Mouse (Mus musculus): ENCODE data around the gene Pram1. TPM values are rescaled to one million over a fixed set of nuclear protein-coding genes. Genes with fewer than 3 reads are reported as not detected.
"Not testable (repeated sequence)": the region's sequence is repeated elsewhere in the genome, so short reads cannot be mapped to it uniquely, and the experiment has no call there.

Pram1 gene
- 0.31 and 0.39 TPM in 2 replicates for polyA plus RNA-seq (2016; fragmentation: Nextera tagmentation; extraction: Ambion mirVana)

DNA sequence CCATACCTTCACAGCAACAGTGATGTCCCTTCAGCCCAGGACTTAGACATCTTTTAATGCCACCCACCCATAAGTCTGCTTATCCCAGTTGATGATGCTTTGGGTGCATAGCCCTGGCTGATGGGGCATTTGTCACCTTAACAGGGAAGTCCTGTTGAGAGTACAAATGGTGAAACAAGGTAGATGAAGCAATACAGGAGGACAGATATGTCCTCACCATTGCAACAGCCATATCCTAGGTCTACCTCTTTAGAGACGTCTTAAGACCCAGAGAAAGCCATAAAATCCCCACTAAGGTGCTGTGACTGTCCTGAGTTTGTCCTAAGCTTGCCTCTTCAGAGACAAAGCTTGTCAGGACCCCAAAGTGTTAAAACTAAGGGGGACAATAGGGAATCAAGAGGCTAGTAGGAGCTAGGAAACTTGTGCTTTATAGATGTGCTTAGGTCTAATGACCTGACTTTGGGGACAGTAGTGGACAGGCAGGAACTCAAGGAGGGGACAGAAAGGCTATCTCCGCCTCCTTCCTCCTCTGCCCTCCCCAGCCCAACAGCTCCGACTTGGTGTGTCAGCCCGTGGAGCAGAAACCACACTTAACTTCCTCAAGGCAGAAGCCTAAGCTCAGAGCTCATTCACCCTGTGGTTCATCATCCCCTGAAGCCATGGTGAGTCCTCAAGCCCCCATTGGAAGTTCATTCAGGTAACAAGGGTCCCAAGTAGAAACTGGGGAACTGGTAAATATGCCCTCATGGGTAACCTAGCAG lies at the start of gene Pram1:
TSS of gene Pram1 (plus strand) at position 541 of the 761 bp plus-strand sequence.
- Histone ChIP-seq H3K27ac (no peak within 1 kb of the TSS), H3K27me3 (ENCODE audit: poor library complexity, severe bottlenecking) (no peaks in the 10 kb centered on the region), H3K4me1 (no peaks in the 10 kb centered on the region), H3K4me3 (no peak within 1 kb of the TSS), H3K9me3 (no peaks in the 10 kb centered on the region), H3K36me3 (replicated peaks) (peaks cover 66% of the 10 kb centered on the region)
- WGBS = 91% methylated on average over 4 of the region's 4 CpGs
- no peak for DNase-seq (ENCODE audit: extremely low spot score, low spot score)

DNA sequence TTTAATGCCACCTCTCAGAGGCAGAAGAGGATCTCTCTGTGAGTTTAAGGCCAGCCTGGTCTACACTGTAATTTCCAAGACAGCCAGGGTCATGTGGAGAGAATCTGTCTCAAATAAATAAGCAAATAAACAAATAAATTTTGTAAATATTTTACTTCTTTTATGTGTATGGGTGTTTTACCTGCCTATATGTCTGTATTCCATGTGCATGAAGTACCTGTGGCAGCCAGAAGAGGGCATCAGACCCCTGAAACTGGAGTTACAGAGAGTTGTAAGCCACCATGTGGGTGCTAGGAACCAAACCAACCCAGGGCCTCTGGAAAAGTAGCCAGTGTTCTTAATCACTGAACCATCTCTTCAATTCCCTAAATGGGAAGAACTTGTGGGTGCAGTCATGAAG lies 40.6 kb upstream of the Pram1 start:
- H3K4me3 ChIP-seq = no peak overlapping the region
- H3K27ac ChIP-seq = no peak overlapping the region
- no peaks in the 10 kb centered on the region for H3K36me3 ChIP-seq (replicated peaks)
- no peaks in the 10 kb centered on the region for H3K27me3 ChIP-seq (ENCODE audit: poor library complexity, severe bottlenecking)
- H3K9me3 ChIP-seq = peaks cover 15% of the 10 kb centered on the region; the same call in 1 of the 2 replicates
- H3K4me1 ChIP-seq = no peaks in the 10 kb centered on the region
- no peak for DNase-seq (ENCODE audit: extremely low spot score, low spot score)

DNA sequence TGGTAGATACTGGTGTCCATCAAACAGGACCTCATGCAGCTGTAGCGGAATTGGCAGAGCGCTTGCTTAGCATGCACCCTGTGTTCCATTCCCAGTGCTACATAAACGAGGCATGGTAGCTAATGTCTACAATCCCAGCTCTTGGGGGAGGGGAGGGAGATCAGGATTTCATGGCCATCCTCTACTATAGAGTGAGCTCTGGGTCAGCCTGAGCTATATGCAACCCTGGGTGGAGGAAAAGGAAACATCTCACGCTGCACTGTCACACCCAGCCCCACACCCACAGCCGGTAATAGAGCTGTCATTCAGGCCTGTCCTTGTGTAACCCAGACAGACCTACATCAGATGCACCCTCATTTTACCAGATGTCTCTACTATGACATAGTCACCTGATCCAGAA lies 39.4 kb upstream of the Pram1 start:
- Histone ChIP-seq H3K9me3 (peaks cover 15% of the 10 kb centered on the region; the same call in 1 of the 2 replicates), H3K4me3 (no peak overlapping the region), H3K36me3 (replicated peaks) (no peaks in the 10 kb centered on the region), H3K4me1 (no peaks in the 10 kb centered on the region), H3K27ac (no peak overlapping the region), H3K27me3 (ENCODE audit: poor library complexity, severe bottlenecking) (no peaks in the 10 kb centered on the region)
- no peak for DNase-seq (ENCODE audit: extremely low spot score, low spot score)
- 94% methylated on average over 5 of the region's 5 CpGs for WGBS

DNA sequence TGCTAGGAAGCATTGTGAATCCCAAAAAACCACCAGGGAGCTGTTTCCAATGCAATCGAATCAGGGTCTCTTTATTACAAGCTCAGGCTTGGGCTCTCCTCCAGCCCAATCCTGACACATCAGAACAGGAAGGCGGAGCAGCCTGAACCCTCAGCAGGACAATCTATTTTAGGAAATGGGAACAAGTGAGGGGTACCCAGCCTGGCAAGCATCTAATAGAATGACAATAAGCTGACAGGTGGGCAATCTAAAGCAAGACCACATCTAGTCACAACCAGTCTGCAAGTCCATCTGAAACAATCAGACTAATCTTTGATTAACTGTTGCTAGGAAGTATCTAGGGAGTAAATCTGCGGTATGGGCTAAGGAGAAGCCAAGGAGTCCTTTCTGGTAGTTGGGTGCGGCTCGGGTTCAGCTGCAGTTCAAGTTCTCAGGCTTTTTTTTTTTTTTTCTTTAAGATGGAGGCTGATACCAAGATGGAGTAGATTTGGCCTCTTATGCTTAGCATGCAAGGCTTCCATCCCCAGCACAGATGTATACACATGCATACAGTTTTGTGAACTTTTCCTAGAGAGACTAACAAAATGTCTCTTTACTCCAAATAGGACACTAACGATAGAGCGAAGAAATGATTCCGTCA lies 37.9 kb upstream of the Pram1 start:
- Histone ChIP-seq H3K9me3 (peaks cover 15% of the 10 kb centered on the region; the same call in 1 of the 2 replicates), H3K27ac (no peak overlapping the region), H3K36me3 (replicated peaks) (no peaks in the 10 kb centered on the region), H3K4me1 (no peaks in the 10 kb centered on the region), H3K4me3 (no peak overlapping the region), H3K27me3 (ENCODE audit: poor library complexity, severe bottlenecking) (no peaks in the 10 kb centered on the region)
- DNase-seq (ENCODE audit: extremely low spot score, low spot score) = no peak
- WGBS = 90% methylated on average over 8 of the region's 8 CpGs

DNA sequence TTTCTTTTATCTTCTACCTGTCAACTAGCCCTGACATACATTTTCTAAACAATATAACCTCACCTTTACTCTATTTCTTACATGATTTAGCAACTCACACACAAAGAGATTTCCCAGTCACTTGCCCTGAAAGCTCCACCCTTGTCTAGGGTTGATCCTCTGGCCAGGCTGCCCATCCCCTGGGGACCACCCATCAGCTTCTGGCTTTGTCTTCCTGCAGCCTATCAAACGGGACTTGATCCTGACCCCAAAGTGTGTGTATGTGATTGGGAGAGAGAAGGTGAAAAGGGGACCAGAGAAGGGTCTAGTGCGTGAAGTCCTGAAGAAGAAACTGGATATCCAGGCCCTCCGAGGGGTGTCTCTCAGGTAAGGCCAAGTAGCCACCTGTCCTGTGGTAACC lies 37.0 kb upstream of the Pram1 start:
- no peak overlapping the region for H3K27ac ChIP-seq
- H3K9me3 ChIP-seq = peaks cover 15% of the 10 kb centered on the region; the same call in 1 of the 2 replicates
- H3K36me3 ChIP-seq (replicated peaks) = no peaks in the 10 kb centered on the region
- WGBS = 86% methylated on average over 3 of the region's 3 CpGs
- H3K27me3 ChIP-seq (ENCODE audit: poor library complexity, severe bottlenecking) = no peaks in the 10 kb centered on the region
- H3K4me1 ChIP-seq = no peaks in the 10 kb centered on the region
- no peak for DNase-seq (ENCODE audit: extremely low spot score, low spot score)
- no peak overlapping the region for H3K4me3 ChIP-seq

DNA sequence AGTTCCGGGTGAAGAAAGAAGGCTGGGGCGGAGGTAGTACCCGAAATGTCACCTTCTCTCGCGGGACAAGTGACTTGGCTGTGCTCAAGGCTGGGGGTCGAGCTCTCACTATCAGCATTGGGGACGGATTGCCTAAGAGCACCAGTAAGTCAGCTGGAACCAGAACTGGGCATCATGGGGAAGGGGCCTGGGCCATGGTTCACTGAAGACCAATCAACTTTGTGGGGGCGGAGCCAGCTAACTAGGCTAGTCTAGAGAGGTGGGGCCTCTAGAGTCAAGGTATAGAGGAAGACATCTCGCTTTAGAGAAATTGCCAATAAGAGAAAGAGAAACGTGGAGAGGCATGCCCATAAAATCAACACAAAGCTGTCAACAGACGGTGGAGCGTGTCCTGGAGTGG lies 35.9 kb upstream of the Pram1 start:
- 86% methylated on average over 12 of the region's 12 CpGs for WGBS
- Histone ChIP-seq H3K36me3 (replicated peaks) (no peaks in the 10 kb centered on the region), H3K4me1 (no peaks in the 10 kb centered on the region), H3K9me3 (peaks cover 15% of the 10 kb centered on the region; the same call in 1 of the 2 replicates), H3K4me3 (no peak overlapping the region), H3K27ac (no peak overlapping the region), H3K27me3 (ENCODE audit: poor library complexity, severe bottlenecking) (no peaks in the 10 kb centered on the region)
- no peak for DNase-seq (ENCODE audit: extremely low spot score, low spot score)

DNA sequence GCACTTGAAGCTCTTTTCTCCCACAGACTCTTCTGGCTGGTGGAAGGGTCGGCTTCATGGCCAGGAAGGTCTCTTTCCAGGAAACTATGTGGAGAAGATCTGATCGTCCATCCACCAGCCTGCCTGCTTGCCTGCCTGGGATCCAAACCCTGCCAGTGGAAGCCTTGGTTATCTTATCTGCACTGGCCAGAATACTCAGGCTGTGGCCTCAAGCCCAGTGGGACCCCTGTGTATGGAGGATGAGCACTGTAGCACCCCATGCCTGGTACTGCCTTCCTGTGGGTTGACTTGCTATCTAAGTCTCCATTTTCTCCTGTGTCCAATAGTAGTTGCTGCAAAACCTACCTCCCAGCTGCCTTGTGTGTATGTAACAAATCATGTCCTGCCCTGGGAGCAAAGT lies 30.6 kb upstream of the Pram1 start:
- WGBS = 87% methylated on average over 2 of the region's 2 CpGs
- H3K4me1 ChIP-seq = no peaks in the 10 kb centered on the region
- H3K4me3 ChIP-seq = no peak overlapping the region
- H3K36me3 ChIP-seq (replicated peaks) = no peaks in the 10 kb centered on the region
- H3K9me3 ChIP-seq = no peaks in the 10 kb centered on the region
- no peaks in the 10 kb centered on the region for H3K27me3 ChIP-seq (ENCODE audit: poor library complexity, severe bottlenecking)
- DNase-seq (ENCODE audit: extremely low spot score, low spot score) = no peak
- no peak overlapping the region for H3K27ac ChIP-seq

DNA sequence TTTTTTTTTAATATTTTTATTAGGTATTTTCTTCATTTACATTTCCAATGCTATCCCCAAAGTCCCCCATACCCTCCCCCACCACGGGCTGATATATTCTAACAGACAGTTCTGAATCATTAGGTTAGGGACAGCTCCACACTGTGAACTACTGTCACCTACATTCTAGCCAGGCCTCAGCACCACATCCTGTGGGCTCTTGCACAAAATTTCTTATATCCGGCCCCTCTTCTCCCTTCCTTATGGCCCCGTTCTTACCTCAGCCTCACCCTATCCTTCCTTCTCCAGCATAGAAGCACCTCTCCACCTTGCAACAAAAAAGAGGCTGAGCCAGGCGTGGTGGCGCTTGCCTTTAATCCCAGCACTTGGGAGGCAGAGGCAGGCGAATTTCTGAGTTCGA lies 27.3 kb upstream of the Pram1 start:
- Histone ChIP-seq H3K27me3 (ENCODE audit: poor library complexity, severe bottlenecking) (no peaks in the 10 kb centered on the region), H3K9me3 (no peaks in the 10 kb centered on the region), H3K4me3 (no peak overlapping the region), H3K4me1 (no peaks in the 10 kb centered on the region), H3K27ac (no peak overlapping the region), H3K36me3 (replicated peaks) (no peaks in the 10 kb centered on the region)
- WGBS = 91% methylated on average over 7 of the region's 7 CpGs
- no peak for DNase-seq (ENCODE audit: extremely low spot score, low spot score)

DNA sequence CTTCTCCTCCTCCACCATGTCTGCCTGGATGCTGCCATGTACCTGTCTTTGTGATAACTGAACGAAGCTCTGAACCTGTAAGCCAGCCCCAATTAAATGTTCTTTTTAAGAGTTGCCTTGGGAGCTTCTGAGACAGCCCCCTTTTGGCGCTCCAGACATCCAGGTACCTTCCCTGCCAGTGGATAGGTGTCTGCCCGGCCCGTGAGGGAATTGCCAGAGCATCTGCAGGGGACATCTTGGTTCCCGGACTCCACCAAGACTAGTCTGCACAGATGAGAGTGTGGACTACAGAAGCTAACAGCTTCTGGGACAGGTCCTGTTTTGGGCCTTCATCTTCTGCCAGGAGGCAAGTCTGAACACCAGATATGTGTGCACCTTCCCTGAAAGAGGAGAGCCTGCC lies 24.1 kb upstream of the Pram1 start:
- not testable (repeated sequence) for H3K4me3 ChIP-seq; H3K27ac ChIP-seq; H3K36me3 ChIP-seq (replicated peaks); H3K9me3 ChIP-seq; H3K4me1 ChIP-seq; DNase-seq (ENCODE audit: extremely low spot score, low spot score); H3K27me3 ChIP-seq (ENCODE audit: poor library complexity, severe bottlenecking)
- WGBS = 83% methylated on average over 5 of the region's 5 CpGs

DNA sequence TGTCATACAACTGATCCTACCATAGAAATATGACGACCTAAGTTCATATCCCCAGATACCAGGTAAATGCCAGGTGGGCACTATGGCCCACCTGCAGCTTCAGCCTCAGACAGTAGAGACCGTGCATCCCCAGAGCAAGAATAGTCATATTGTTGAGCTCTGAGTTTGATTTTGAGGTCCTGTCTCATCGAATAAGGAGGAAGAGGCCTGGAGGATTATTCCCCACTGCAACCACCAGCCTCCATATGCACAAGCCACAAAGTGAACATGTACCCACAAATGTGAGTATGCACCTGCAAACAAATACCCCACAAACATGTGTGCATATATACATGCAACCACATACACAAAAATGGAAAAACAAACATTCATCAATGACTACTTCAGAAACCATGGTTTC lies 10.6 kb upstream of the Pram1 start:
- Histone ChIP-seq H3K4me1 (peaks cover 22% of the 10 kb centered on the region), H3K36me3 (replicated peaks) (peaks cover 25% of the 10 kb centered on the region), H3K27ac (no peak overlapping the region), H3K9me3 (no peaks in the 10 kb centered on the region), H3K27me3 (ENCODE audit: poor library complexity, severe bottlenecking) (no peaks in the 10 kb centered on the region), H3K4me3 (no peak overlapping the region)
- no peak for DNase-seq (ENCODE audit: extremely low spot score, low spot score)
- WGBS = 91% methylated on average over 3 of the region's 3 CpGs

DNA sequence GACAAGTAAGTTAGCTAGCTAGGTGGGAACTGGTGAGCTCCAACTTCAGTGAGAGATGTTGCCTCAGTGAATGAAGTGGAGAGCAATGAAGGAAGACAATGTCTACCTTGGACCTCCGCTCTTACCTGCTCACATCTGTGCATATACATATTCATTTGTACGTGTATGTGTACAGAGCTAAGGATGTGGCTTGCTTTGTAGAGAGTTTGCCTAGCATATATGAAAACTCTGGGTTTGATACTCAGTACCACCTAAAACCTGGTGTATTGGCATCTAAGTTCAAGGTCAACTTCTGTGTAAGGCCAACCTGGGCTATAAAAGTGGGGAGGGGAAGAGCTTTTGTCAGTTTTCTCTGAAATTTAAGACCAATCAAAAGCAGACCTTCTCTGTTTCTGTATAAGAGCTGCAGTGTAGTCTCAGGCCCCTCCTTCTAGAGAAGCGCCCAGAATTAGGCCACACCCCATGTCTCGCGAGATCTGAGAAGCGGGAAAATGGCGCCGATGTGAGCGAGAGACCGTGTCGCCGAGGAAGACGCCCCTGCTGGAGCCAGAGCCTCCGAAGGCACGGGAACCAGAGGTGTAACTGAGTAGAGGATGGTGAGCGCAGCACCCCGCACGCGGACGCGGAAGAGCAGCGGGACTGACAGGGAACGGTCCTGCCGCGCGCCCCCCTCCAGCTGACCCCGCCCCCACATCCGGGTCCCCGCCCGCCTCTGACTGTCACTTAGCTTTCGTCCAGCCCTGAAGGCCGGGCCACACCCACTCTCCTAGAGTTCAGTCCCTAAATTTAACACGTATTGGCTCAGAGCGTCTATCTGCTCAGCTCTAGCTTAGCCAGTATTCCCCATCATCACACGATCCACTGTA lies 9.0 kb upstream of the Pram1 start, which contains the start of gene Zfp414:
TSS of gene Zfp414 (plus strand) at position 470 of the 866 bp plus-strand sequence.
- peak; percentile 92 for DNase-seq (ENCODE audit: extremely low spot score, low spot score)
- no peaks in the 10 kb centered on the region for H3K9me3 ChIP-seq
- H3K27me3 ChIP-seq (ENCODE audit: poor library complexity, severe bottlenecking) = no peaks in the 10 kb centered on the region
- peaks cover 37% of the 10 kb centered on the region for H3K36me3 ChIP-seq (replicated peaks)
- WGBS = 3% methylated on average over 35 of the region's 35 CpGs
- H3K27ac ChIP-seq = peak within 1 kb of the TSS; percentile 99
- peak within 1 kb of the TSS; percentile 78 for H3K4me3 ChIP-seq
- peaks cover 22% of the 10 kb centered on the region for H3K4me1 ChIP-seq

DNA sequence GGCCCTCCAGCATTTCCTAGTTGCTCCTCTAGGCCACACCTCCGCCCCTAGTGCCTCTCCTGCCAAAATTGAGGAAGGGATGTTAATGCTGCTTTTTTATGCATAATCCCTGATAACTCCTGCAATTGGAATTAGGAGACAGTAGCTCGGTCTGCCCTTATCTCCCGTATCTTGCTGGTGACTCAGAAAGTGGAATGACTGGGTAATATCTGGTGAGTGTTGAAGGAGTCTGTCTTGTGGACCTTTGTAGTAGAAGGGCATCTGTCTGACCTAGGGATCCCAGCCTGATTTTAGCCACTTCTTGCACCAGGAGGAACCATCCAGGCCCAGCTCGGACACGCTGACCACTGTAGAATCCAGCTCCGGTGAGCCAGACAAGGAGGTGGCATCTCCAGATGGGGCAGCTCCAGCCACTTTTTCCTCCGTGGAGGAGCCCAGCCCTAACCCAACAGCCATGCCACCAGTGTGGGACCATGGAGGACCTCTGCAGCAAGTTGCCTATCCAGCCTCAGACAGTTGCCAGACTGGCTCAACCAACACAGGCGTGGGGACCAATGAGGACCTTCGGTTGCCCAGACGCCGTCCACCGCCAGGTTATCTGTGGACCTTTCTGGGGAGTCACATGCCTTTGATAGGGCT lies 8.2 kb upstream of the Pram1 start:
- DNase-seq (ENCODE audit: extremely low spot score, low spot score) = no peak
- WGBS = 76% methylated on average over 12 of the region's 12 CpGs

More for the DNA sequence above, 8.2 kb upstream of the Pram1 start:
- H3K4me3 ChIP-seq = peak overlapping the region; percentile 78
- H3K36me3 ChIP-seq (replicated peaks) = peaks cover 40% of the 10 kb centered on the region
- H3K9me3 ChIP-seq = no peaks in the 10 kb centered on the region
- H3K27me3 ChIP-seq (ENCODE audit: poor library complexity, severe bottlenecking) = no peaks in the 10 kb centered on the region
- H3K4me1 ChIP-seq = peaks cover 22% of the 10 kb centered on the region
- H3K27ac ChIP-seq = peak overlapping the region; percentile 99
